Mouse (Mus musculus): ENCODE results near the gene Asf1b.

DNA sequence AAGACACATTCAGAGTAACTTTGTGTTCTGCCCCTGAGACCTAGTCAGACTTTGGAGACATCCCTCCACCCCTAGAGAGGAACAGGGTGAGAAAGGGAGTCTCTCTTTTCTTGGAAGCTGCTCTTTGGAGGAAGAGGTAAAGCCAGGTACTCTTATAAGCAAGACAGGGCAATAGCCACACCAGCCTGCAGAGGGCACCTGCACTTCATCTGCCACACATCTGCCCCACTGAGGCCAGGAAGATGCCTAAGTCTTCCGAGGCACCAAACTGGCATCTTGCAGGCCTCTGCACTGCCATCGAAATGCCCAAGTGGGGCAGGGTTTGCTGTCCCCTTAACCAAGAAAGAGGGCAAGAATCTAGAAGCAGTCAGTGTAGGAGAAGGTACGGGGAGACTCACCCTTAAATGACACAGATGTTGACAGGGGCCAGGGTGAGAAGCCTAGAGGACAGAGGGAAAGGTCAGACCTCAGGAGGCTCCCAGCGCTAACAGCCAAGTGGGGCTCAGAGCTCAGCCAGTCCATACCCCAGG is 20.9 kb downstream of the Asf1b start:
- TF ChIP-seq POLR2A (IDR thresholded peaks at IDR 0.05; ENCODE audit: insufficient read depth, low read length) (no peak), EP300 (IDR thresholded peaks at IDR 0.05; ENCODE audit: insufficient read depth, low read depth, low read length) (no peak)

Measured in ES-Bruce4 (cell line).